Mouse (Mus musculus) yolk sac, embryonic 10.5 days (tissue): ENCODE data around the gene Tmem164.

ENCODE experiments used
- DNase-seq: peaks from one replicate; pipeline ENCODE4 v3.0.0-alpha.2; 2017; ENCODE audit warnings: low spot score

Tmem164 gene

GRCm38 (mm10) chrX:142688509-142688908 is 7.3 kb downstream of the Tmem164 start:
- no peak for DNase-seq

- DNase-seq, result no peak
These were observed 12.1 kb downstream of the Tmem164 start for GRCm38 (mm10) chrX:142693256-142693655.

GRCm38 (mm10) chrX:142694338-142694737 is 13.1 kb downstream of the Tmem164 start:
- DNase-seq, result no peak

GRCm38 (mm10) chrX:142694856-142695255 is 13.7 kb downstream of the Tmem164 start:
- no peak for DNase-seq

- no peak for DNase-seq
These were observed 15.6 kb downstream of the Tmem164 start for GRCm38 (mm10) chrX:142696789-142697188.

- DNase-seq, result no peak
These were observed 16.5 kb downstream of the Tmem164 start for GRCm38 (mm10) chrX:142697545-142698204.

GRCm38 (mm10) chrX:142698212-142698611 is 17.0 kb downstream of the Tmem164 start:
- DNase-seq, result no peak

- no peak for DNase-seq
These were observed 20.9 kb downstream of the Tmem164 start for GRCm38 (mm10) chrX:142702094-142702493.

GRCm38 (mm10) chrX:142702566-142702965 is 21.4 kb downstream of the Tmem164 start:
- DNase-seq, result no peak

GRCm38 (mm10) chrX:142703953-142704352 is 22.7 kb downstream of the Tmem164 start:
- DNase-seq, result no peak

GRCm38 (mm10) chrX:142708257-142708656 is 27.1 kb downstream of the Tmem164 start:
- no peak for DNase-seq

GRCm38 (mm10) chrX:142716014-142716413 is 34.8 kb downstream of the Tmem164 start:
- DNase-seq, result no peak

GRCm38 (mm10) chrX:142717958-142718478 is 36.8 kb downstream of the Tmem164 start:
- no peak for DNase-seq

- no peak for DNase-seq
These were observed 37.6 kb downstream of the Tmem164 start for GRCm38 (mm10) chrX:142718759-142719158.

- no peak for DNase-seq
These were observed 40.7 kb downstream of the Tmem164 start for GRCm38 (mm10) chrX:142721897-142722296.

GRCm38 (mm10) chrX:142724203-142724602 is 43.0 kb downstream of the Tmem164 start:
- no peak for DNase-seq

GRCm38 (mm10) chrX:142725571-142725970 is 44.4 kb downstream of the Tmem164 start:
- DNase-seq, result no peak

- no peak for DNase-seq
These were observed 45.1 kb downstream of the Tmem164 start for GRCm38 (mm10) chrX:142726311-142726710.

- no peak for DNase-seq
These were observed 46.6 kb downstream of the Tmem164 start for GRCm38 (mm10) chrX:142727847-142728246.

GRCm38 (mm10) chrX:142729040-142729439 is 47.8 kb downstream of the Tmem164 start:
- DNase-seq, result no peak

- DNase-seq, result no peak
These were observed 48.3 kb downstream of the Tmem164 start for GRCm38 (mm10) chrX:142729482-142729881.

GRCm38 (mm10) chrX:142737099-142737498 is 55.9 kb downstream of the Tmem164 start:
- no peak for DNase-seq

- DNase-seq, result peak; percentile 16
These were observed 56.5 kb downstream of the Tmem164 start for GRCm38 (mm10) chrX:142737719-142738118.

- no peak for DNase-seq
These were observed 66.2 kb downstream of the Tmem164 start for GRCm38 (mm10) chrX:142747428-142747827.
